Mouse (Mus musculus) midbrain, embryonic 14.5 days (tissue): ENCODE measurements at regions not wholly inside any gene's neighbourhood (a gene's known extent, or its start where the extent isn't known, plus 50 kb on each side); places are given as distances from the start of the nearest gene placed in this dataset.

Experiments used
- ATAC-seq: fragments of 200-750 bp; cut with Nextera tagmentation; 2 replicates; pipeline ENCODE4 v1.8.0; 2017; ENCODE audit warnings: moderate number of reproducible peaks, moderate library complexity; ENCODE audit not compliant: low FRiP score, low TSS enrichment
- DNase-seq: peaks from one replicate; pipeline ENCODE4 v3.0.0-alpha.2; 2015
- H3K27ac ChIP-seq: fragments of 300-500 bp; sonication (generic); replicated peaks from 2 replicates; pipeline ENCODE4 v1.5.1; 2014; ENCODE audit warnings: mild to moderate bottlenecking, low read depth, low read length, moderate library complexity
- H3K27me3 ChIP-seq: fragments of 300-500 bp; sonication (generic); 2 replicates; pipeline ENCODE4 v1.6.1; 2014; ENCODE audit warnings: low read length, control low read depth, mixed read lengths; ENCODE audit not compliant: control insufficient read depth, insufficient read depth
- H3K36me3 ChIP-seq: fragments of 300-500 bp; sonication (generic); 2 replicates; pipeline ENCODE4 v1.6.1; 2014; ENCODE audit warnings: low read length, control low read depth; ENCODE audit not compliant: control insufficient read depth, insufficient read depth
- H3K4me1 ChIP-seq: fragments of 300-500 bp; sonication (generic); 2 replicates; pipeline ENCODE4 v1.6.1; 2014; ENCODE audit warnings: mild to moderate bottlenecking, antibody characterized with exemption, low read length, control low read depth; ENCODE audit not compliant: control insufficient read depth, insufficient read depth
- H3K4me2 ChIP-seq: fragments of 300-500 bp; sonication (generic); 2 replicates; pipeline ENCODE4 v1.6.1; 2014; ENCODE audit warnings: mild to moderate bottlenecking, low read length, moderate library complexity
- H3K4me3 ChIP-seq: fragments of 300-500 bp; sonication (generic); replicated peaks from 2 replicates; pipeline ENCODE4 v1.5.1; 2014; ENCODE audit warnings: low read depth, low read length
- H3K9ac ChIP-seq: fragments of 300-500 bp; sonication (generic); replicated peaks from 2 replicates; pipeline ENCODE4 v1.6.1; 2014; ENCODE audit warnings: mild to moderate bottlenecking, low read length, moderate library complexity
- H3K9me3 ChIP-seq: fragments of 300-500 bp; sonication (generic); 2 replicates; pipeline ENCODE4 v1.6.1; 2016; ENCODE audit warnings: low read length, control low read depth, mixed read lengths; ENCODE audit not compliant: control insufficient read depth
- WGBS: fragments of 180-500 bp; shearing (Covaris S2); extraction: QIAGEN DNeasy Blood & Tissue Kit; methylation state at CpG from one replicate; pipeline ENCODE4 v1.1.7; 2014; 5-methylcytosine and 5-hydroxymethylcytosine counted together

GRCm38 (mm10) chr10:103829079-103829478 is 313.7 kb upstream of the Gm21293 start:
- Histone ChIP-seq H3K9me3 (no peaks in the 10 kb centered on the region), H3K36me3 (no peaks in the 10 kb centered on the region), H3K27ac (no peak overlapping the region), H3K9ac (no peak overlapping the region), H3K4me3 (no peak overlapping the region), H3K4me2 (no peak overlapping the region), H3K27me3 (no peaks in the 10 kb centered on the region), H3K4me1 (no peaks in the 10 kb centered on the region)
- DNase-seq (no peak), ATAC-seq (no peak)

DNA sequence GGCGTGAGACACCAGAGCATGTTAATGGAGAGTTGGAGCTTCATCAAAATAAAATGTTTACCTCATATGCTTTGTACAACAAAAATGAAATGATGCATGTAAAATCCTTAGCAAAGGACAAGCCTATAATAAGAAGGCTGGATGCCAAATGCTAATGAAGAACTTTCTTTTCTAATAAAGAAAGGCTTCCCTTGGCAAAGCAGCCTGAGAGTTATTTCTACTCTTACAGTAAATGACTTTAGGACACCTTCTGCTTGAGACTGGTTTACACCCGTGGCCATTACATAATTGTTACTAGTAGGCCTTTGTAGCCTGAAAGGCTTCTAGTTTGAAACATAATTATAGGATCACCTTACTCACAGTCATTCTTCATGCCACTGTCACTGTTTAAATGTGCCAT is 310.7 kb upstream of the Gm21293 start:
- no peak overlapping the region for H3K4me2 ChIP-seq
- 77% methylated on average over 2 of the region's 2 CpGs for WGBS
- no peaks in the 10 kb centered on the region for H3K4me1 ChIP-seq
- no peak overlapping the region for H3K4me3 ChIP-seq
- DNase-seq (no peak), ATAC-seq (no peak)
- H3K27ac ChIP-seq = no peak overlapping the region
- no peaks in the 10 kb centered on the region for H3K27me3 ChIP-seq
- H3K9me3 ChIP-seq = no peaks in the 10 kb centered on the region
- no peak overlapping the region for H3K9ac ChIP-seq
- no peaks in the 10 kb centered on the region for H3K36me3 ChIP-seq

DNA sequence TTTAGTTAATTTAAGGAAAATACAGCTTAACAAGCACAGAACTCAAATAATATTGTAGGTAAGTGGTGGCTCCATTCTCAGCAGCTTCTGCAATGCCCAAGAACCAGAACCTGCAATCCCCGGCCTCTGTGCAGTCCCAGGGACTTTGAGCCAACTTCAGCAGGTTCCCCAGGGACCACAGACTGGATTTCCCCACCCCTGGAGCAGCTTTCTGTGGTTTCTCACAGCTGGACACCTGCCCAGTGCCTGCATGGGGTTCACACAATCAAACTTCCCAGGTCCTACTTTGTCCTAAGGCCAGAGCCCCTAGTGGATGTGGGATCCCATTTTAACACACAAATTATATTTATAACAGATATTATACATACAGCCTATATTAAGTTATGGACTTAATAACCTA is 287.6 kb upstream of the Gm21293 start:
- H3K9me3 ChIP-seq = no peaks in the 10 kb centered on the region
- no peaks in the 10 kb centered on the region for H3K4me1 ChIP-seq
- no peaks in the 10 kb centered on the region for H3K36me3 ChIP-seq
- no peak for DNase-seq
- H3K27ac ChIP-seq = no peak overlapping the region
- H3K4me2 ChIP-seq = no peak overlapping the region
- H3K27me3 ChIP-seq = no peaks in the 10 kb centered on the region
- WGBS = 69% methylated on average over 1 of the region's 1 CpGs
- no peak overlapping the region for H3K9ac ChIP-seq
- no peak overlapping the region for H3K4me3 ChIP-seq
- no peak for ATAC-seq

- 100% methylated on average over 1 of the region's 1 CpGs for WGBS
- H3K9ac ChIP-seq = no peak overlapping the region
- no peak overlapping the region for H3K4me3 ChIP-seq
- no peaks in the 10 kb centered on the region for H3K36me3 ChIP-seq
- no peak overlapping the region for H3K4me2 ChIP-seq
- ATAC-seq (no peak), DNase-seq (no peak)
- H3K4me1 ChIP-seq = no peaks in the 10 kb centered on the region
- H3K9me3 ChIP-seq = no peaks in the 10 kb centered on the region
- H3K27me3 ChIP-seq = no peaks in the 10 kb centered on the region
- no peak overlapping the region for H3K27ac ChIP-seq
These were observed 281.9 kb upstream of the Gm21293 start for GRCm38 (mm10) chr10:103860890-103861289.

- no peaks in the 10 kb centered on the region for H3K27me3 ChIP-seq
- H3K4me2 ChIP-seq = no peak overlapping the region
- no peaks in the 10 kb centered on the region for H3K4me1 ChIP-seq
- H3K9ac ChIP-seq = no peak overlapping the region
- no peak overlapping the region for H3K4me3 ChIP-seq
- no peak for ATAC-seq
- no peak for DNase-seq
- no peaks in the 10 kb centered on the region for H3K36me3 ChIP-seq
- no peaks in the 10 kb centered on the region for H3K9me3 ChIP-seq
- WGBS = 82% methylated on average over 2 of the region's 2 CpGs
- H3K27ac ChIP-seq = no peak overlapping the region
These were observed 280.7 kb upstream of the Gm21293 start for GRCm38 (mm10) chr10:103862120-103862519.

DNA sequence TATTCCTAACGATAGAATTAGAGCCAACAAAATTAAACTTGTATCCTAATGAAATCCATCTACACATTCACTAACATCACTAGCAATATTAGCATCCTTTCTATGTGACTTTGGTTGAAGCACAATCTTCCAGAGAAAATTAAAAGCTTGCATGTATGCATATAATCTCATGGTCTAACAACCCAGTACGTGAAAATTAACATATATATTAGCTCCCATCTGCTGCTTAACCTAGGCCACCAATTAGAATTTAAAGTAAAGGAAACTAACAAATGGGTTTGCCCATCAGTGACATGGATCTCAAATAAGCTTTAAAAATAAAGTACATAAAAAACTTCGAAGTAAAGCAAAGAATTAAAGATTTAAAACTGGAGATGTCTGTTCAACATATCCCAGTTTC is 278.9 kb upstream of the Gm21293 start:
- Histone ChIP-seq H3K4me3 (no peak overlapping the region), H3K9me3 (no peaks in the 10 kb centered on the region), H3K27ac (no peak overlapping the region), H3K4me1 (no peaks in the 10 kb centered on the region), H3K27me3 (no peaks in the 10 kb centered on the region), H3K36me3 (no peaks in the 10 kb centered on the region), H3K4me2 (no peak overlapping the region), H3K9ac (no peak overlapping the region)
- DNase-seq = no peak
- WGBS = 68% methylated on average over 3 of the region's 3 CpGs
- no peak for ATAC-seq

DNA sequence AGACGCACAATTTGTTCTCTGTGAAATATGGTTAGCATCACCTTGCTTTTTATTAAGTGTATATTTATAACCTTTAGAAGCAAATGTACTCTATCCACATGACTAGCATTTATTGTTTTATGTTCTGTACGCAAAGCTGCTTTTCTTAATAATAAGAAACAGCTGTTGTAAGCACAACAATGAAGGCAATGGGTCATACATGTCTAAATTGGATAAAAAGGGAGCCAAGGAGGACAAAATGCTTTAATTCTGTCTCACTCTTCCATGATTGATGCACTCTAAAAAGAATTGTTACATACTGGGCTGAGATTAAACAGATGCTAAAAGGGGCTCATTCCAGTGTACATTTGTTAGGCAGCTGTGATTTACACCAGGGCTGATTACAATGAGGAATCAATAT is 232.7 kb upstream of the Gm21293 start:
- WGBS = 90% methylated on average over 2 of the region's 2 CpGs
- H3K9ac ChIP-seq = no peak overlapping the region
- ATAC-seq (no peak), DNase-seq (no peak)
- no peaks in the 10 kb centered on the region for H3K27me3 ChIP-seq
- no peak overlapping the region for H3K4me3 ChIP-seq
- H3K36me3 ChIP-seq = no peaks in the 10 kb centered on the region
- no peak overlapping the region for H3K27ac ChIP-seq
- no peaks in the 10 kb centered on the region for H3K9me3 ChIP-seq
- no peak overlapping the region for H3K4me2 ChIP-seq
- H3K4me1 ChIP-seq = no peaks in the 10 kb centered on the region

- 83% methylated on average over 4 of the region's 4 CpGs for WGBS
These were observed 184.6 kb upstream of the Gm21293 start for GRCm38 (mm10) chr10:103958183-103958582.

DNA sequence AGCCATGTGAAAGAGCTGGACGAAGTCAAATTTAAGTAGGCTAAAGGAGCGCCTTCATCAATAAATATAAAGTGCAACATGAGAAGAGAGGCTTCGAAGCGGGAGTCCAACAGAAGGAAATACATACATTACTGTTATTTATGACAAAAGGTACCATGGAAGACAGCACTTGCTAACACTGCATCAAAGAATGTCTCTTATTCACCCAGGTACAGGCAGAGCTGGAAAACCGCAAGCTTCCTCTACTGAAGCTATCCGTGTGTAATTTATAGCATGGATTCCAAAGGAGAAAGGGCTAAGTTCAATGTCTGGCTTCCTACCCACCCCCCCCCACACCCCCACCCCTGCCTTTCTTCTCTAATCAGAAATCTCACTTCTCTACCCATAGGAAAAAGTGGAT is 166.7 kb upstream of the Gm21293 start:
- H3K4me2 ChIP-seq = no peak overlapping the region
- H3K36me3 ChIP-seq = no peaks in the 10 kb centered on the region
- H3K4me1 ChIP-seq = no peaks in the 10 kb centered on the region
- DNase-seq (no peak), ATAC-seq (no peak)
- no peaks in the 10 kb centered on the region for H3K27me3 ChIP-seq
- no peak overlapping the region for H3K4me3 ChIP-seq
- H3K9ac ChIP-seq = no peak overlapping the region
- H3K9me3 ChIP-seq = no peaks in the 10 kb centered on the region
- no peak overlapping the region for H3K27ac ChIP-seq
- 93% methylated on average over 6 of the region's 6 CpGs for WGBS

More at GRCm38 (mm10) chr10:103958183-103958582, 184.6 kb upstream of the Gm21293 start:
- no peak overlapping the region for H3K9ac ChIP-seq
- no peaks in the 10 kb centered on the region for H3K9me3 ChIP-seq
- no peak for DNase-seq
- H3K4me2 ChIP-seq = no peak overlapping the region
- no peaks in the 10 kb centered on the region for H3K36me3 ChIP-seq
- H3K4me3 ChIP-seq = no peak overlapping the region
- H3K27ac ChIP-seq = no peak overlapping the region
- H3K4me1 ChIP-seq = no peaks in the 10 kb centered on the region
- no peaks in the 10 kb centered on the region for H3K27me3 ChIP-seq
- no peak for ATAC-seq
